Mouse (Mus musculus) E14TG2a.4 (cell line): ENCODE measurements around the gene Mon2.

Experiments used
- H3K27me3 ChIP-seq: 2 replicates; pipeline ENCODE4 v1.6.1; 2014; ENCODE audit warnings: low read length, control low read depth; ENCODE audit not compliant: insufficient read depth
- H3K36me3 ChIP-seq: 2 replicates; pipeline ENCODE4 v1.6.1; 2014; ENCODE audit warnings: low read length, control low read depth; ENCODE audit not compliant: insufficient read depth
- H3K4me1 ChIP-seq: replicated peaks from 2 replicates; pipeline ENCODE4 v1.6.1; 2014; ENCODE audit warnings: low read depth, low read length, control low read depth
- H3K4me3 ChIP-seq: replicated peaks from 2 replicates; pipeline ENCODE4 v1.5.1; 2014; ENCODE audit warnings: mild to moderate bottlenecking, low read length
- H3K9me3 ChIP-seq: 2 replicates; pipeline ENCODE4 v1.6.1; 2014; ENCODE audit warnings: low read length, control low read depth
- CTCF ChIP-seq: conservative IDR thresholded peaks from 2 replicates; pipeline ENCODE4 v1.5.1; 2014; ENCODE audit warnings: low read length
- NANOG ChIP-seq: IDR thresholded peaks from 2 replicates; pipeline ENCODE4 v1.6.1; 2014; ENCODE audit warnings: borderline replicate concordance, low read length, mixed read lengths
- POU5F1 ChIP-seq: IDR thresholded peaks from 2 replicates; pipeline ENCODE4 v1.6.1; 2014; ENCODE audit warnings: low read length, borderline replicate concordance

The Mon2 gene

DNA sequence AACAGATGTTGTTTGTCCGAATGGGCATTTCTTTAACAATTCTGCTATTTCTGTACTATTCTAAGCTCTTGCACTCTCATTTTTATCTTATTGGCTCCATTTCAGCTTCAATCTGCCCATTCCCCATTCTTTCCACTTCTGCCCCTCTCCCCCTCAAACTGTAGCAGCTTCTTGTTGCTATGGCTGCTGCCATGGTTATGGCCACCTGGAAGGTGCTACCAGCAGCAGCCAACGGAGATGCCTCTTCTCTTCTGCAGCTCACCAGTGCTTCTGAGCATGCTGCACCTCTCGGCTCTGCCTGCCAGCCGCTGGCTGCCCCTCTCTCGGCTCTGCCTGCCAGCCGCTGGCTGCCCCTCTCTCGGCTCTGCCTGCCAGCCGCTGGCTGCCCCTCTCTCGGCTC, 8.0 kb upstream of the Mon2 start:
- H3K4me3 ChIP-seq, result peak overlapping the region; percentile 26
- no peaks in the 10 kb centered on the region for H3K9me3 ChIP-seq
- H3K4me1 ChIP-seq, result peaks cover 3% of the 10 kb centered on the region; the same call in 1 of the 2 replicates

DNA sequence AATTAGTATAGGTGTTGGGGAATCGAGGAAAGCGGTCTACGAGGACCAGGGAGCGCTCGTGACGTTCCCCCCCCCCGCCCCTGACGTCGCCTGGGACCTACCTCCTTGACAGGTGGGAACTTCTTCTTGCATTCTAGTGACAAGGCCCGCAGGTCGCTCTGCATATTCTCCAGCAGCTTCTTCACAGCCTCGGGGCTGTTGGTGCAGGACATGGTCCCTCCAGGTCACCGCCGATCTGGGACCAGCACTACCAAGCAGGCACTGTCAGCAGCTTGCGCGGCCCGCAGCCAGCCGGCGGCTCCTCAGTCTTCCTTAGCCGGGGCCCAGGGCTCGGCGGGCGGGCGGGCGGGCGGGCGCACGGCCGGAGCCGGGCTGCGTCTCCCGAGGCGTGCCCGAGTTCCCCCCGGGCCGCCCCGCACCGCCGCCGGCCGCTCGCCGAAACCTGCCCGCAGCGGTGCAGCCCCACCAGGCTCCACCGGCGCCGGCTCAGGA, 508 bp downstream of the Mon2 start:
- Histone ChIP-seq H3K4me3 (peak overlapping the region; percentile 90), H3K4me1 (peaks cover 12% of the 10 kb centered on the region), H3K36me3 (peaks cover 10% of the 10 kb centered on the region; the same call in 1 of the 2 replicates), H3K27me3 (peaks cover 8% of the 10 kb centered on the region; the same call in 1 of the 2 replicates), H3K9me3 (peaks cover 15% of the 10 kb centered on the region)
- TF ChIP-seq NANOG (no peak), CTCF (no peak), POU5F1 (no peak)

More for the DNA sequence above, 8.0 kb upstream of the Mon2 start:
- TF ChIP-seq POU5F1, result no peak
- no peak for TF ChIP-seq NANOG
- peaks cover 16% of the 10 kb centered on the region for H3K27me3 ChIP-seq
- H3K36me3 ChIP-seq, result no peaks in the 10 kb centered on the region

DNA sequence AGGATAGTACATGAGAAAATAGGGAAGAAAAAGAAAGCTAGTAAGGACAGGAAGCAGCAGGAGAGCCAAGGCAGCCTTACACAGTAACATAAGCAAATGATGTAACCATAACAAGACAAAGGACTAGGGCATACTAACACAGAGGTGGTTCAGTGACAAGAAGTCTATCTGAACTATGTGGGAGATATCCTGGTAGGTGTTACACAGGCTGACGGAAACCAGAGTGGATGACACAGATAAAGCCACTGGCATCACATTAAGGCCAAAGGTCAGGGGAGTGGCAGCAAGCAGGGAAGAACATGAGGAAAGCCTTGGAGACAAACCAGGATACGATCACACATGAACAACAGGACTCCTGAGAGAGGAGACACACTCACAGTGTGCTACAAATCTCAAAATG, 4.3 kb downstream of the Mon2 start:
- H3K4me1 ChIP-seq, result peaks cover 11% of the 10 kb centered on the region
- no peak for TF ChIP-seq POU5F1
- TF ChIP-seq CTCF, result no peak
- TF ChIP-seq NANOG, result no peak
- no peak overlapping the region for H3K4me3 ChIP-seq
- no peaks in the 10 kb centered on the region for H3K27me3 ChIP-seq
- H3K36me3 ChIP-seq, result peaks cover 18% of the 10 kb centered on the region; the same call in 1 of the 2 replicates
- H3K9me3 ChIP-seq, result peaks cover 43% of the 10 kb centered on the region

- no peak overlapping the region for H3K4me3 ChIP-seq
- H3K9me3 ChIP-seq, result peaks cover 4% of the 10 kb centered on the region; the same call in 1 of the 2 replicates
- no peaks in the 10 kb centered on the region for H3K36me3 ChIP-seq
- peaks cover 16% of the 10 kb centered on the region for H3K4me1 ChIP-seq
- no peaks in the 10 kb centered on the region for H3K27me3 ChIP-seq
- TF ChIP-seq CTCF (no peak), NANOG (no peak), POU5F1 (no peak)
Measured at GRCm38 (mm10) chr10:123063021-123063420, 13.3 kb downstream of the Mon2 start.

DNA sequence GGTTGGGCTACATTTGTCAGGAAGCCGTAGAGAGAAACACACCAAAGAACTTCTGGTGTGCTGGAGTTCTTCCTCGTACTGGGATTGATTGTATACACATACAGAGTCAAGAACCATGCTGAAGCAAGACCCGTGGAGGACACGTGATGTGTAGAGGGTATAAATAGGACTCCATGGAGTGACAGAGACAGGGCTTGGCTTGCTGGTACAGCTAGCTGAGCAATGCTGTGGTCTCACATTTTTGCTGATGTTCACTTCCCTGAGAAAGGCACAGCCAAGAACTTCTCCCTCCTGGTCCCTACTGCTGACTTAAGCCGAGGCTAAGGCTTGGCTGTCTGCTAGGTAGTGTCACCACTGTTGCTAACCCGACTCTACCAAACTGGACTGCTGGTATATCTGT, 15.5 kb downstream of the Mon2 start:
- TF ChIP-seq NANOG (no peak), CTCF (no peak), POU5F1 (no peak)

GRCm38 (mm10) chr10:123057082-123057481, 19.2 kb downstream of the Mon2 start:
- Histone ChIP-seq H3K36me3 (peaks cover 2% of the 10 kb centered on the region; the same call in 1 of the 2 replicates), H3K4me1 (peaks cover 17% of the 10 kb centered on the region), H3K27me3 (no peaks in the 10 kb centered on the region), H3K9me3 (no peaks in the 10 kb centered on the region), H3K4me3 (no peak overlapping the region)
- TF ChIP-seq NANOG (no peak), POU5F1 (no peak), CTCF (peak; percentile 38)

More for the DNA sequence above, 15.5 kb downstream of the Mon2 start:
- no peaks in the 10 kb centered on the region for H3K27me3 ChIP-seq
- H3K36me3 ChIP-seq, result no peaks in the 10 kb centered on the region
- H3K4me3 ChIP-seq, result no peak overlapping the region
- H3K4me1 ChIP-seq, result peaks cover 18% of the 10 kb centered on the region
- no peaks in the 10 kb centered on the region for H3K9me3 ChIP-seq

DNA sequence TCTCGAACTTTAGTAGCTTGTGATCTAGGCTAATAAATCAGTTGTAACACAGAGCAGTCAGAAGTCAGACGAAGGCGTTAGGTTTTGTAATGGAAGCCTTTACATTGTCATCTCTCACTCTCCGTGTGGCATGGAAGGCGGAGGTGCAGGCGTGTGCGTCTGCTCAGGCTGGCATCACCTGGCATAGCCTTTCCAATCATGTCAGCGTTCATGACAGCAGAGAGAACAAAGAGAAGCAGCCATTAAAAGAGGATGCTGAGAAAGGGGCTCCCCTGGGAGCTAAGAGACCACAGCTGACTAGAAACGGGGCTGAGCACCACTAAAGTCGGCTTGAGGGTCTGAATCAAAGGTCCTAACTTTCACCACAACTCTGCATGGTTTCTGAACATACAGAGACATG, 19.8 kb downstream of the Mon2 start:
- peaks cover 6% of the 10 kb centered on the region for H3K36me3 ChIP-seq
- peaks cover 11% of the 10 kb centered on the region for H3K4me1 ChIP-seq
- no peak for TF ChIP-seq NANOG
- no peak for TF ChIP-seq POU5F1
- no peak for TF ChIP-seq CTCF
- no peak overlapping the region for H3K4me3 ChIP-seq
- H3K27me3 ChIP-seq, result no peaks in the 10 kb centered on the region
- no peaks in the 10 kb centered on the region for H3K9me3 ChIP-seq

GRCm38 (mm10) chr10:123055205-123056000, 20.9 kb downstream of the Mon2 start:
- no peaks in the 10 kb centered on the region for H3K27me3 ChIP-seq
- H3K4me1 ChIP-seq, result peaks cover 10% of the 10 kb centered on the region
- no peak overlapping the region for H3K4me3 ChIP-seq
- H3K9me3 ChIP-seq, result no peaks in the 10 kb centered on the region
- TF ChIP-seq CTCF, result no peak
- TF ChIP-seq POU5F1, result no peak
- no peak for TF ChIP-seq NANOG
- peaks cover 16% of the 10 kb centered on the region for H3K36me3 ChIP-seq

- TF ChIP-seq POU5F1 (no peak), NANOG (no peak), CTCF (no peak)
- no peak overlapping the region for H3K4me3 ChIP-seq
- H3K27me3 ChIP-seq, result no peaks in the 10 kb centered on the region
- H3K4me1 ChIP-seq, result peaks cover 7% of the 10 kb centered on the region
- no peaks in the 10 kb centered on the region for H3K9me3 ChIP-seq
- peaks cover 26% of the 10 kb centered on the region for H3K36me3 ChIP-seq
Measured at GRCm38 (mm10) chr10:123053557-123053956, 22.7 kb downstream of the Mon2 start.
